Mouse (Mus musculus) CD4-positive helper T cell, adult 2 months (primary cell): ENCODE measurements around the gene 9530077C05Rik.
A peak's percentile ranks its signal among the peaks of the same experiment; 100 is the strongest.
"Not testable (repeated sequence)": the region's sequence is repeated elsewhere in the genome, so short reads cannot be mapped to it uniquely, and the experiment has no call there.

Source experiments
- DNase-seq: peaks from one replicate; pipeline ENCODE4 v3.0.0-alpha.2; 2012; ENCODE audit warnings: low read depth, missing footprints, low spot score

The 9530077C05Rik gene

GRCm38 (mm10) chr9:22411002-22411857 lies at the start of gene 9530077C05Rik:
Gene 9530077C05Rik (plus strand): TSS chr9:22411513.
- peak; percentile 94 for DNase-seq

GRCm38 (mm10) chr9:22366221-22366620 lies 45.1 kb upstream of the 9530077C05Rik start:
- DNase-seq, result no peak

- peak; percentile 29 for DNase-seq
Measured at GRCm38 (mm10) chr9:22366621-22367020, 44.7 kb upstream of the 9530077C05Rik start.

- no peak for DNase-seq
Measured at GRCm38 (mm10) chr9:22368030-22368429, 43.3 kb upstream of the 9530077C05Rik start.

GRCm38 (mm10) chr9:22372760-22373159 lies 38.6 kb upstream of the 9530077C05Rik start:
- no peak for DNase-seq

- no peak for DNase-seq
Measured at GRCm38 (mm10) chr9:22376086-22376485, 35.2 kb upstream of the 9530077C05Rik start.

GRCm38 (mm10) chr9:22385890-22386289 lies 25.4 kb upstream of the 9530077C05Rik start:
- no peak for DNase-seq

- DNase-seq, result no peak
Measured at GRCm38 (mm10) chr9:22387901-22388300, 23.4 kb upstream of the 9530077C05Rik start.

GRCm38 (mm10) chr9:22388401-22388980 lies 22.8 kb upstream of the 9530077C05Rik start:
- no peak for DNase-seq

GRCm38 (mm10) chr9:22389021-22389476 lies 22.3 kb upstream of the 9530077C05Rik start, which contains the start of gene Anln:
Gene Anln (minus strand): TSS chr9:22389188.
- peak; percentile 93 for DNase-seq

GRCm38 (mm10) chr9:22389736-22390245 lies 21.5 kb upstream of the 9530077C05Rik start:
- no peak for DNase-seq

- no peak for DNase-seq
Measured at GRCm38 (mm10) chr9:22390390-22390789, 20.9 kb upstream of the 9530077C05Rik start.

GRCm38 (mm10) chr9:22394725-22395124 lies 16.6 kb upstream of the 9530077C05Rik start:
- no peak for DNase-seq

- no peak for DNase-seq
Measured at GRCm38 (mm10) chr9:22399021-22399420, 12.3 kb upstream of the 9530077C05Rik start.

- DNase-seq, result no peak
Measured at GRCm38 (mm10) chr9:22402001-22402400, 9.3 kb upstream of the 9530077C05Rik start.

- no peak for DNase-seq
Measured at GRCm38 (mm10) chr9:22402976-22403375, 8.3 kb upstream of the 9530077C05Rik start.

GRCm38 (mm10) chr9:22403501-22403900 lies 7.8 kb upstream of the 9530077C05Rik start:
- not testable (repeated sequence) for DNase-seq

GRCm38 (mm10) chr9:22405414-22405813 lies 5.9 kb upstream of the 9530077C05Rik start:
- DNase-seq, result no peak

- not testable (repeated sequence) for DNase-seq
Measured at GRCm38 (mm10) chr9:22407633-22408032, 3.7 kb upstream of the 9530077C05Rik start.

GRCm38 (mm10) chr9:22408344-22408743 lies 3.0 kb upstream of the 9530077C05Rik start:
- not testable (repeated sequence) for DNase-seq

- no peak for DNase-seq
Measured at GRCm38 (mm10) chr9:22409501-22409900, 1.8 kb upstream of the 9530077C05Rik start.

- no peak for DNase-seq
Measured at GRCm38 (mm10) chr9:22416187-22416586, 4.9 kb downstream of the 9530077C05Rik start.
